Mouse (Mus musculus) layer of hippocampus, postnatal 25 days (tissue): ENCODE results near the gene Tmsb15b2. TPM values are rescaled to one million over a fixed set of nuclear protein-coding genes. Genes with fewer than 3 reads are reported as not detected.
"Not testable (repeated sequence)": the region's sequence is repeated elsewhere in the genome, so short reads cannot be mapped to it uniquely, and the experiment has no call there.

Experiments
- DNase-seq, 2 experiments: peaks; one replicate each; pipeline ENCODE4 v3.0.0; 2022; ENCODE audit warnings: mixed read lengths in 2 of 2, low spot score in 1 of 2; ENCODE audit errors: extremely low spot score in 1 of 2
- total RNA-seq, 2 experiments: library from RNA; stranded (reverse); gene quantifications; 2 replicates each; pipeline ENCODE4 v1.2.3; 2021

The Tmsb15b2 gene
- 10 to 100 TPM; 17.6 to 28.4 TPM for total RNA-seq

GRCm38 (mm10) chrX:136975397-136975796, at the start of gene Tmsb15b2:
Gene Tmsb15b2 (minus strand): TSS chrX:136975497.
- DNase-seq: not testable (repeated sequence)

DNA sequence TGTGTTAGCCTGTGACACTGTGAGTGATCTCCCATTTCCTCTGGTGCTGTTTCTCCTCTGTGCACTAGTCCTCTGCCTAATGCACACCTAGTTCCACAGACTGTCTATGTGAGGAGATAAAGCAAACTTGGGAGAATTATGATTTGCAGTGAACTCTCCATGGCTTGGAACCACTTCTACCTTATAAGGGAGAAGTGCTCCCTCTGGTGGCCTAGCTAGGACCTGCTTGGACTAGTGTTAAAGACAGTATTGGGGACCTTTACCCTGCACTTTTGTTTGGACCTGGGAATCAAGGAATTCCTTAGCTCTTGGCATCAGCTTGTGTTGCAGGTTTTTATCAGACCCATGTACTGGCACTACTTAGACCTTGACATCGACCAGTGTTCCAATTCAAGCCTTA, 44.0 kb upstream of the Tmsb15b2 start:
- peak in 1 of 2 experiments; percentile 70 for DNase-seq

GRCm38 (mm10) chrX:137017668-137018067, 42.4 kb upstream of the Tmsb15b2 start:
- no peak for DNase-seq

DNA sequence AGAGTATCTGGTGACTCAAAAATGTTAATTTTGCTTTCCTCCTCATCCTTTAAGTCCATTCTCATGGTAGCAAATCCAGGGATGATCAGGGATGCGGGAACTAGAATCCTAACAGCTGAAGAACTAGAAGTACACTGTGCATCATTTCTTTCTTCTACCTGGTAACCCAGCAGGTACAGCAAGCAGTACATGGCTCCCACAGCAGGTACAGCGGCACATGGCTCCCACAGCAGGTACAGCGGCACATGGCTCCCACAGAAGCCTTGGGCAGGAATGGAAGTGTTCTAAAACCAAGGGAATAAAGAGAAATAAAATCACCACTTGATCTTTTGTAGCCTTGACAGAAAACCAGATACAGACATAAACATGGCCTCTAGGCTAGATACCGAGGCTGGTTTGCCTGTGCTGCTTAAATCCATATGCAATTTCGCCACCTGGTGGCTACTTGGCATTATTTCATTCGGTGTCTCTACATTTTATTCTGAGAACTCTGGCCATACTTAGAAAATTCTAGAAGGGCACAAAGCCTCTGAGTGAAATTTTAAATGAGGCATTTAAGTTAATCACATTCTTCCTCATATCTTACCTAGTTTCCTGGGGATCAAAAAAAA, 39.9 kb upstream of the Tmsb15b2 start:
- peak in 1 of 2 experiments; percentile 37 for DNase-seq

DNA sequence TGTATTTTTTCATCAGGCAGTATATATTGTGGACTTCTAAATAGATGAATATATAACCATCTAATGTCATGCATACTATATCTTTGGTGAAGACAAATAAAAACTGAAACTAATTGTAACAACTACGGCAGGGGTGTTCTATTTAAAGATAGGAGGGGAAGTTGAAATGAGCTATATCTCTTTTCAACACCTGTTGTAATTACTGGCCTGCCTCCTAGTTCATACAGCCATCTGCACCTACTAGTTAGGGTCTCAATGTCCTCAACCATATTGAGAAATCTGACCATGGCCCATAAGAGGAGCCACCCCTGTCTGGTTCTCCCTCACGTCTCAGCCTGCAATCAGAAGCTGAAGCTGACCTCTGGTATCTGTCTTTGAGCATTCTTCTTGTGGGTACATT, 21.0 kb upstream of the Tmsb15b2 start:
- no peak for DNase-seq

DNA sequence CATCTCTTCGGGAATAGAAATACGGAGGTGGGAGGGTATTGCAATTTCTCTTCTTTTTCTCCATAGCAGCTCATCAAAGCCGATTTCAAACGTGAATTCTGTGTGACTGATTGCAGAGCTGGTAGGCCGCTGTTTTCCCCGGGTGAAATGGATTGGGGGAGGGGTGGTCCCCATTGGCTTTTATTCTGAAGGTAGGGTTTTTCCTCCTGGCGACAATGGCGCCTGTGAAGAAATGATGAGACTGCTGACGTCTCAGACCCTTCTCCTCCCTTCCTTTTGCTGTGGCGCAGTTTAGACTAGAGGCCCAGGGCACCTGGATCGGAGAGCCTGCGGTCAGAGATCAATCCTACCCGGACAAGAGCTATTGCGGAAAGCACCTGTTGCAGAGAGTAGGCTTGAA, 18.3 kb upstream of the Tmsb15b2 start:
- peak in 1 of 2 experiments; percentile 9 for DNase-seq

DNA sequence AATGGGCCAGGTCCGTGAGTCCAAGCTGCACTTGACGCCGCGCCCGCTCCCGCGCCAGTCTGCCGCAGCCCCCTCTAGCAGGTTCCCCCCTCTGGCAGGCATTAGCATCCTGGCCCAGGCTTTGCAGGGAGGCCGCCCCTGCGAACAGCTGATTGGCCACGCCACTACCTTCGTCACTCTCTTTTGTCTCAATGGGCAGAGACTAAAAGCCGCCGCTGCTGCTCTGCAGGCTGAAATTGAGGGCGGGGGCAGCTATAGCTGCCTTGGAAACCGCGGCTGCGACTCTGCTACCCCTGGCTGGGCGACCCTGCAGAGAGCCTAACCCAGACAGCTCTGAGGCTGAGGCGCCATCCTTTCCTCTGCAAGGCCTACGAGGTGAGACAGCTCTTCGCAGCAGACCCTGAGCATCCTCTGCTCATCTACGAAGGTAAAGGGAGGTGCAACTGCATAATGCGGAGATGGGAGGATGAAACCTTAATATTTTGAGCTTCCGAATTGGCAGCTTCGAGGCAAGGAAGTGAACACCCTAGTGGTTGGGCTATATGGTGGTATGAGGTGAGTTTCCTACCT, 17.8 kb upstream of the Tmsb15b2 start, which contains the start of gene Zcchc18:
Zcchc18 (plus strand) TSS at position 178 of the 570 bp plus-strand sequence.
- DNase-seq: peak; percentile 54 to 64

- no peak for DNase-seq
Observed at GRCm38 (mm10) chrX:136992191-136992965, 17.1 kb upstream of the Tmsb15b2 start.

GRCm38 (mm10) chrX:136991274-136991673, 16.0 kb upstream of the Tmsb15b2 start:
- no peak for DNase-seq

- DNase-seq: no peak
Observed at GRCm38 (mm10) chrX:136986039-136986438, 10.7 kb upstream of the Tmsb15b2 start.

DNA sequence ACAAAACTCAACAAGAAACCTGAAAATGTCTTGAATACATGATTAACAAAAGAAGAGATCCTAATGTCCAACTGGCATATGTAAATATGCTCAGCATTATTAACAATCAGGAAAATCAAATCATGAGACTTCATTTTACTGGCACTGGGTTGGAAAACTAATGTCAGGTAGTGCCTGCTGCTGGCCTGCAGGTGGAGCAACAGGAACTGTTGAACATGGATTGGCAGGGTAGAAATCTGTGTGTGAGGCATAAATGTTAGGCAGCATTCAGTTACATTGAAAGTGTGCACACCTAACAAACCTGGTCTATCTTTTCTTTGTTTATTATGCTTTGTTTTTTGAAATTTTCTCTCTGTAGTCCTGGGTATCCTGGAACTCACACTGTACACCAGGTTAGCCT, 3.3 kb upstream of the Tmsb15b2 start:
- no peak for DNase-seq

- no peak for DNase-seq
Observed at GRCm38 (mm10) chrX:136976424-136977084, 1.3 kb upstream of the Tmsb15b2 start, which contains the start of the genes Tmsb15l and Tmsb15b1. Gene Tmsb15l (minus strand): TSS chrX:136976869. Gene Tmsb15b1 (minus strand): TSS chrX:136976874.

DNA sequence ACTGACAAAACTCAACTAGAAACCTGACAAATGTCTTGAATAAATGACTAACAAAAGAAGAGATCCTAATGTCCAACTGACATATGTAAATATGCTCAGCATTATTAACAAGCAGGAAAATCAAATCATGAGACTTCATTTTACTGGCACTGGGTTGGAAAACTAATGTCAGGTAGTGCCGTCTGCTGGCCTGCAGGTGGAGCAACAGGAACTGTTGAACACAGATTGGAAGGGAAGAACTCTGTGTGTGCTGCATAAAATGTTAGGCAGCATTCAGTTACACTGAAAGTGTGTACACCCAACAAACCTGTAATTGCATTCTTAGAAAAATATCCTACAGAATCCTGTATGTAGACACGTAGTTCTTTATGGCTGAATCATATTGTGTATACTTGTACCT, 15.6 kb downstream of the Tmsb15b2 start:
- DNase-seq: peak in 1 of 2 experiments; percentile 24

DNA sequence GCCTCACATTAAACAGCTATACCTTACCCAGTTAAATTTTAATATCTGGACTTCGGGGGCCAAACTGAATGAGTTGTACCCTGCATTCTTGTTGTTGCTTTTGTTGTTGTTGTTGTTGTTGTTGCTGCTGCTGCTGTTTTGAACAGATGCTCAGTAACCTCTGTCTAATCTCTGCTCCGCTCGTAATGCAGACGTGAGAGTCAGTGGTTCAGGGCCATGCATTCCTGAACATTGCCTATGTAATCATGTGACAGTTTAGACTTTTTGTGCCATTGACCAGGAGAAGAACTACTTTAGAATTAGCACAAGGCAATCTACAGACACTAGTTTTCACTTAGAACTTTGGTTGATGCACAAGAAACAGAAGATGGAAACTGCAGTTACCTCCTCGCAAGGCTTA, 17.0 kb downstream of the Tmsb15b2 start:
- DNase-seq: not testable (repeated sequence)

GRCm38 (mm10) chrX:136957583-136958279, 17.6 kb downstream of the Tmsb15b2 start:
- DNase-seq: peak; percentile 39 to 62

DNA sequence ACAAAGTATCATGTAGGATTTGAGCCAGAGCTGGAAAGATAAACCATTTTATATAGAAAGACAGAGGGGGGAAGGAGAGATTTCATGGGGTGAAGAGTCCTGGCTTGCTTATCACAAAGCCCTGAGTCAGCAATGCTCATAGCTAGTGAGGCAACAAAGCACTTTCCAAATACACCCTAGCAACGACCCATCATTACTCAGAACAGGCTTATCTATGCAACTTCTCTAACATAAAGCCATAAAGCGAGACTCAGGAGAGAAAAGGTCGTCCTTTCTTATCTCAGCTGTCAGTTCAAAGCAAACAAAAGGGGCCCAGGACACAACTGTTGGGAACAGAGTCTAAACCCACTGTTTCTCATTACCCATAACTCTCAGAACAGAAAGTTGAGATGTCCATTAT, 37.3 kb downstream of the Tmsb15b2 start:
- no peak for DNase-seq

- no peak for DNase-seq
Observed at GRCm38 (mm10) chrX:136927031-136927430, 48.3 kb downstream of the Tmsb15b2 start, which contains the start of gene H2bfm. Gene H2bfm (plus strand): TSS chrX:136927325.

- no peak for DNase-seq
Observed at GRCm38 (mm10) chrX:136925863-136926262, 49.4 kb downstream of the Tmsb15b2 start.
